ENCODE assay signal across 9 mouse cellular contexts in the genomic region with DNA sequence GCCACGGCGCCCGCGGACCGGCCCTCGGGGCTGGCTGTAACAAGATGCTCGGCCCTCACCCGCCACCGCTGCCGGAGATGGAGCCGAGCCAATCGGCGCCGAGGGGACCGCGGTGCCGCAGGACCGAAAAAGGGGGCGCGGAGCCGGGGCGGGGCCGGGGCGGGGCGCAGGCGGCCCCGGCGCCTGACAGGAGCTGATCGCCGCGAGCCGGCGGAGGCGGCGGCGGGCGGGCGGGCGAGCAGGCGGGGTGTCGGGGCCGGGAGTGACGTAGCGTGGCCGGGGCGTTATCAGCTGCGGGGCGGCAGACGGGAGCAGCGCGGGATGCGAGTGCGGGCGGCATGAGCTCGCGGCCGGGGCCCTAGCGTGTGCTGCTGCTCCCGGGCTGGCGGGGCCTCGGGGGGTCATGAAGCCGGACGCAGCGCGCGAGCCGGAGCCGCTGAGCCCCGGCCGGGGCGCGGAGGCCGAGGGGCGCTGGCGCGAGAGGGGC. TPM values are rescaled to one million over a fixed set of nuclear protein-coding genes. Genes with fewer than 3 reads are reported as not detected.
DNase-seq lines count a peak whose midpoint lies in the region; ATAC-seq and TF ChIP-seq lines count a peak whose summit lies in the region.
"Had no signal": no experiment of that assay in that cellular context is flagged by ENCODE, and none has a peak within 500 bp of the region (broad histone marks: within the 10 kb centered on the region; RNA-seq: fewer than 3 reads in every experiment).

A gene (plus strand): TSS at position 304 of the 487 bp plus-strand sequence.

- peaks cover 10% of the 10 kb centered on the region; the same call in 1 of the 2 replicates for H3K27me3 ChIP-seq in hindbrain, embryonic 13.5 days

- ATAC-seq in hindbrain, embryonic 13.5 days (ENCODE audit: low FRiP score), result peak; percentile 85
- no peak for ATAC-seq in erythroid progenitor cell, adult 5-6 weeks (replicated peaks; ENCODE audit: low FRiP score, poor library complexity, severe bottlenecking)

- H3K9me3 ChIP-seq in hindbrain, embryonic 13.5 days, result no peaks in the 10 kb centered on the region

- H3K27ac ChIP-seq in hindbrain, embryonic 13.5 days, result peak within 1 kb of the TSS; percentile 97
- peak within 1 kb of the TSS; percentile 70 for H3K27ac ChIP-seq in left cerebral cortex, adult 2 months
- H3K27ac ChIP-seq: macrophage had no signal

- H3K9ac ChIP-seq in hindbrain, embryonic 13.5 days, result peak within 1 kb of the TSS; percentile 98

- DNase-seq in T-cell, adult 2 months (ENCODE audit: low spot score), result peak; percentile 30
- peak; percentile 83 to 89 for DNase-seq in cerebellum, postnatal 10 days
- DNase-seq in frontal cortex, postnatal 36 days (ENCODE audit: low spot score in 2 of 2), result peak; percentile 54 to 60
- DNase-seq in left cerebral cortex, adult 2 months (ENCODE audit: extremely low spot score in 1 of 2, low spot score in 2 of 2), result peak; percentile 70 to 74
- DNase-seq in lung, postnatal 4 days, result peak; percentile 74 to 85
- DNase-seq in right cerebral cortex, postnatal 10 days (ENCODE audit: low spot score in 2 of 2), result peak; percentile 78 to 80

- peaks cover 16% of the 10 kb centered on the region for H3K36me3 ChIP-seq in hindbrain, embryonic 13.5 days

- WGBS in hindbrain, embryonic 13.5 days, result under 1% methylated on average over 52 of the region's 76 CpGs

- peak within 1 kb of the TSS; percentile 70 for H3K4me2 ChIP-seq in hindbrain, embryonic 13.5 days

- H3K4me3 ChIP-seq in hindbrain, embryonic 13.5 days, result peak within 1 kb of the TSS; percentile 88
- H3K4me3 ChIP-seq in left cerebral cortex, adult 2 months, result peak within 1 kb of the TSS; percentile 70

- peaks cover 14% of the 10 kb centered on the region for H3K4me1 ChIP-seq in hindbrain, embryonic 13.5 days (replicated peaks)

- intact Hi-C loops in left cerebral cortex, adult 2 months (cut with DNase I), result loop anchor here (5.0 to 10.0 kb wide), 5 partner anchors 112 to 735 kb away; no protein-coding TSS in a partner anchor

- no peak for TF ChIP-seq CTCF in left cerebral cortex, adult 2 months (IDR thresholded peaks at IDR 0.05)

RNA-seq across cellular contexts. Expression of the gene that starts here (rescaled TPM):
- polyA plus RNA-seq in hindbrain, embryonic 13.5 days (2015; fragmentation: Nextera tagmentation; extraction: Ambion mirVana), result 32.8 and 38.2 TPM in 2 replicates
- total RNA-seq in left cerebral cortex, adult 2 months (2021), result 10 to 100 TPM in 1 of 2 experiments, 1 to 10 TPM in 1; 9.6 to 12.3 TPM
- total RNA-seq in erythroid progenitor cell, adult 5-6 weeks (2015; ENCODE audit: low replicate concordance), result 1.3 TPM in 1 of 2 replicates, not detected in the other
- total RNA-seq in erythroid progenitor cell, adult 5-6 weeks (2017; ENCODE audit: low replicate concordance), result 0.90 TPM in 1 of 2 replicates, not detected in the other
- polyA plus RNA-seq: macrophage had no signal

Comparison
In these comparisons a context has a peak if more than half of its experiments do, and no peak if none do; other contexts are left out.
1. RNA of the gene that starts here (total RNA-seq): 9.6 to 12.3 TPM in left cerebral cortex, adult 2 months; 0.90 to 1.3 TPM in erythroid progenitor cell, adult 5-6 weeks; every median in the first group is over 4 times any median in the second.
2. DNase-seq: peak in every context shown above with its lines; median percentile 86 in cerebellum, postnatal 10 days; 80 in lung, postnatal 4 days; 79 in right cerebral cortex, postnatal 10 days; 72 in left cerebral cortex, adult 2 months; 57 in frontal cortex, postnatal 36 days; 30 in T-cell, adult 2 months.